Mouse (Mus musculus): ENCODE measurements around the gene Nop16. TPM values are rescaled to one million over a fixed set of nuclear protein-coding genes. Genes with fewer than 3 reads are reported as not detected.

The Nop16 gene
- 37.5 and 44.6 TPM in 2 replicates for total RNA-seq (2014; rRNA removed)
- 58.0 and 64.6 TPM in 2 replicates for polyA plus RNA-seq (2015; fragmentation: Nextera tagmentation; extraction: Ambion mirVana)

DNA sequence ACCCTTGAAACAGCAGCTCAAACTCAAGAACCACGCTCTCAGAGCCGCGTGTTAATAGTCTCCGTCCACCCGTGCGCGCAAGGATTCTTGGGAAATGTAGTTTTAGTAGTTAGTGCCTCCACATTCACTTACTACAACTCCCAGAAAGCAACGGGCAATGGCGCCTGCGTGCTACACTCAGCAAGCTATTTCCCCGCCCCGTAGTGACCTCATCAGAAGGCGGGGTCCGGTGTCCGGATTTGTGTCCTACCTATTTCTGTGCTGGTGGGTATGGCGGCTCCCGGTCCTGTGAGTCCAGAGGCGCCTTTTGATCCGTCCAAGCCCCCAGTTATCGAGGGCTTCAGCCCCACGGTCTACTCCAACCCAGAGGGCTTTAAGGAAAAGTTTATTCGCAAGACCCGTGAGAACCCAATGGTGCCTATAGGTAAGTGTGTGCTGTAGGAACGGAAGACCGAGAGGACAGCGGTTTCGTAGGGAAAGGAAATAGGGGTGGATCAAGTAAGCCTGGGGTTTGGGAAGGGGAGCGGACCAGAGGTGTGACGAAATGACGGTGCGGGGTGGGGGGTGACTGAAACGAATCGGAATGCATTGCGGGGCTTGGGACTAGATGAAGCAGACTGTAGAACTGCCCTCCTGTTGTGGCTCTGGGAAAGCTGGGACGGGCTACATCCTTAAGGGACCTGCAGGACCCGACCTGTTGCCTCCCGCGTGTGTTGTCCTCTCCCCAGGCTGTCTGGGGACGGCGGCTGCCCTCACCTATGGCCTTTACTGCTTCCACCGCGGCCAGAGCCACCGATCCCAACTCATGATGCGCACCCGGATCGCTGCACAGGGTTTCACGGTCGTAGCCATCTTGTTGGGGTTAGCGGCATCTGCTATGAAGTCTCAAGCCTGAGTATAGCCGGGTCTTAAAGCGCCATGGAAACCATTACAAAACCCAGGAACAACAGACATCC is at the start of gene Nop16, which contains the start of gene Higd2a:
Gene Nop16 (minus strand): TSS at position 95 of the 956 bp plus-strand sequence.
Gene Higd2a (plus strand): TSS at position 212 of the 956 bp plus-strand sequence.
- Histone ChIP-seq H3K4me1 (ENCODE audit: insufficient read depth) (peaks cover 9% of the 10 kb centered on the region; the same call in 1 of the 2 replicates), H3K36me3 (ENCODE audit: insufficient read depth) (peaks cover 33% of the 10 kb centered on the region), H3K27me3 (ENCODE audit: insufficient read depth, low read length) (no peaks in the 10 kb centered on the region), H3K27ac (ENCODE audit: low read depth, low read length) (peak within 1 kb of the TSS; percentile 90), H3K4me2 (ENCODE audit: low read depth) (peak within 1 kb of the TSS; percentile 74), H3K9ac (peak within 1 kb of the TSS; percentile 79), H3K9me3 (ENCODE audit: low read length) (no peaks in the 10 kb centered on the region), H3K4me3 (ENCODE audit: low read depth, low read length) (peak within 1 kb of the TSS; percentile 62)
- peak; percentile 96 for ATAC-seq
- no peak for TF ChIP-seq CTCF (IDR thresholded peaks at IDR 0.05; ENCODE audit: low read depth)
- WGBS, result 1% methylated on average over 51 of the region's 51 CpGs
- peak; percentile 98 for DNase-seq

- no peak overlapping the region for H3K9ac ChIP-seq
- no peak overlapping the region for H3K27ac ChIP-seq (ENCODE audit: low read depth, low read length)
- DNase-seq (no peak), ATAC-seq (no peak)
- no peaks in the 10 kb centered on the region for H3K4me1 ChIP-seq (ENCODE audit: insufficient read depth)
- H3K9me3 ChIP-seq (ENCODE audit: low read length), result no peaks in the 10 kb centered on the region
- WGBS, result 93% methylated on average over 3 of the region's 3 CpGs
- H3K36me3 ChIP-seq (ENCODE audit: insufficient read depth), result peaks cover 5% of the 10 kb centered on the region
- no peak overlapping the region for H3K4me3 ChIP-seq (ENCODE audit: low read depth, low read length)
- TF ChIP-seq CTCF (IDR thresholded peaks at IDR 0.05; ENCODE audit: low read depth), result no peak
- no peaks in the 10 kb centered on the region for H3K27me3 ChIP-seq (ENCODE audit: insufficient read depth, low read length)
- no peak overlapping the region for H3K4me2 ChIP-seq (ENCODE audit: low read depth)
These were observed 45.1 kb upstream of the Nop16 start for GRCm38 (mm10) chr13:54635011-54635410.

GRCm38 (mm10) chr13:54632731-54633277 is 42.9 kb upstream of the Nop16 start:
- DNase-seq (no peak), ATAC-seq (no peak)
- no peak overlapping the region for H3K4me2 ChIP-seq (ENCODE audit: low read depth)
- no peaks in the 10 kb centered on the region for H3K4me1 ChIP-seq (ENCODE audit: insufficient read depth)
- TF ChIP-seq CTCF (IDR thresholded peaks at IDR 0.05; ENCODE audit: low read depth), result no peak
- H3K36me3 ChIP-seq (ENCODE audit: insufficient read depth), result no peaks in the 10 kb centered on the region; the same call in 1 of the 2 replicates
- no peaks in the 10 kb centered on the region for H3K9me3 ChIP-seq (ENCODE audit: low read length)
- 59% methylated on average over 3 of the region's 3 CpGs for WGBS
- no peaks in the 10 kb centered on the region for H3K27me3 ChIP-seq (ENCODE audit: insufficient read depth, low read length)
- no peak overlapping the region for H3K9ac ChIP-seq
- no peak overlapping the region for H3K27ac ChIP-seq (ENCODE audit: low read depth, low read length)
- no peak overlapping the region for H3K4me3 ChIP-seq (ENCODE audit: low read depth, low read length)

DNA sequence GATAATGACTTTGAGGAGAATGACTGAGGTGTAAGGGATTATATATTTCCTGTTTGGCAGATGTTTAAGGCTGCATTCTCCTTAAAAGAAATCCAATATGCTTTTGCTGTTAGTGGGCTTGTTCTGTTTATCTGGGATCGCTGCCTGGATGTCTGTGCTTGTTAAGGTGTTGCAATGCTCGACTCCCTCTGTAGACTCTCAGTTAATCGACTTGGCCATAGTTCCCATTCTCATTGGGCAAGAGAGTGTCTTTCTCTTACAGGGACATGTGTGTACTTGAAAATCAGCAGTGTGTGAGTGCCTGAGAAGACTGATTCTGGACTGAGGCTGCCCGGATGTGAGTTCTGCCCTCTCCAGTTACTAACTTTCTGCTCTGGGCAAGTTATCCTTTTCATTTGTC is 39.2 kb upstream of the Nop16 start:
- Histone ChIP-seq H3K27me3 (ENCODE audit: insufficient read depth, low read length) (no peaks in the 10 kb centered on the region), H3K4me1 (ENCODE audit: insufficient read depth) (no peaks in the 10 kb centered on the region; the same call in 1 of the 2 replicates), H3K36me3 (ENCODE audit: insufficient read depth) (no peaks in the 10 kb centered on the region; the same call in 1 of the 2 replicates), H3K4me3 (ENCODE audit: low read depth, low read length) (no peak overlapping the region), H3K9me3 (ENCODE audit: low read length) (no peaks in the 10 kb centered on the region), H3K4me2 (ENCODE audit: low read depth) (no peak overlapping the region), H3K9ac (no peak overlapping the region), H3K27ac (ENCODE audit: low read depth, low read length) (no peak overlapping the region)
- ATAC-seq (no peak), DNase-seq (no peak)
- TF ChIP-seq CTCF (IDR thresholded peaks at IDR 0.05; ENCODE audit: low read depth), result no peak
- WGBS, result 92% methylated on average over 4 of the region's 4 CpGs

- no peaks in the 10 kb centered on the region for H3K9me3 ChIP-seq (ENCODE audit: low read length)
- peaks cover 3% of the 10 kb centered on the region; the same call in 1 of the 2 replicates for H3K27me3 ChIP-seq (ENCODE audit: insufficient read depth, low read length)
- H3K27ac ChIP-seq (ENCODE audit: low read depth, low read length), result peak overlapping the region; percentile 86
- H3K4me3 ChIP-seq (ENCODE audit: low read depth, low read length), result peak overlapping the region; percentile 88
- H3K9ac ChIP-seq, result peak overlapping the region; percentile 83
- peak overlapping the region; percentile 67 for H3K4me2 ChIP-seq (ENCODE audit: low read depth)
- DNase-seq (no peak), ATAC-seq (peak; percentile 36)
- WGBS, result 1% methylated on average over 27 of the region's 27 CpGs
- H3K36me3 ChIP-seq (ENCODE audit: insufficient read depth), result no peaks in the 10 kb centered on the region
- no peak for TF ChIP-seq CTCF (IDR thresholded peaks at IDR 0.05; ENCODE audit: low read depth)
- H3K4me1 ChIP-seq (ENCODE audit: insufficient read depth), result peaks cover 3% of the 10 kb centered on the region; the same call in 1 of the 2 replicates
These were observed 32.2 kb upstream of the Nop16 start for GRCm38 (mm10) chr13:54621960-54622521.

DNA sequence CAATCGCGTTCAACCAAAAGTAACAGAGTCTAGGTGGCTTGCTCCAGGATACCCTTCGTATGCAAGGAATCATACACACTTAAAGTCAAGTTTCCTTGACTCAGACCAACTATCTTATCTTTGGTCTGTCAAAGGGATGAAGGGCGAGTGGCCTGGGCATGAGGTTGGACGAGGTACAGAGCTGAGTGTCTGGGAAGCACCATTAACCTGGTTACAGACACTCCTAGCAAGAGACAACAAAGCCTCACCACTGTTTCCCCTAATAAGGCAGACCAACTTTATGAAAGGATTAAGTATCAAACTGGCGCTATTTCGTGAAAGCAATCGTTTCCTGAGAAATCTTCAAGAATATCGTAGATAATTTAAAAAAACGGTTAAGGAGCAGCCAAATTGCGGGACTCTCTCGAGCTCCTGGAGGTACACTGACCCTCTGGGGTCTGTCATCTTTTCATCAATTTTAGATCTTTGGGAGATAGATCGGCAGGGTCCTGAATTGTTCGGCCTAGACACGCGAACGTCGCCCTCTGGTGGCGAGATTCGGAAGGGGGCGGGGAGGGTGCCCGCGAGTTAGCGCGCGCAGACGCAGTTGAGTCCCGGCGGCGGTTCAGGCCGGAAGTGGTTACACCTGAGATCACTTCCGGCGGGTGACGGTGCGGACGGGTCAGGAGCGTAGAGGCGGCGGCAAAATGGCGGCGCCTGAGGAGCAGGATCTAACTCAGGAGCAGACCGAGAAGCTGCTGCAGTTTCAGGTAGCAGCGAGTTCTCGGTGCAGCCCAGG is 31.5 kb upstream of the Nop16 start, which contains the start of gene Faf2:
Gene Faf2 (plus strand): TSS at position 630 of the 778 bp plus-strand sequence.
- peak within 1 kb of the TSS; percentile 83 for H3K9ac ChIP-seq
- peak within 1 kb of the TSS; percentile 86 for H3K27ac ChIP-seq (ENCODE audit: low read depth, low read length)
- TF ChIP-seq CTCF (IDR thresholded peaks at IDR 0.05; ENCODE audit: low read depth), result peak; percentile 99
- no peaks in the 10 kb centered on the region for H3K9me3 ChIP-seq (ENCODE audit: low read length)
- peaks cover 3% of the 10 kb centered on the region; the same call in 1 of the 2 replicates for H3K27me3 ChIP-seq (ENCODE audit: insufficient read depth, low read length)
- H3K36me3 ChIP-seq (ENCODE audit: insufficient read depth), result no peaks in the 10 kb centered on the region
- peak within 1 kb of the TSS; percentile 88 for H3K4me3 ChIP-seq (ENCODE audit: low read depth, low read length)
- WGBS, result 11% methylated on average over 43 of the region's 44 CpGs
- DNase-seq (peak; percentile 99), ATAC-seq (peak; percentile 100)
- H3K4me1 ChIP-seq (ENCODE audit: insufficient read depth), result peaks cover 3% of the 10 kb centered on the region; the same call in 1 of the 2 replicates
- H3K4me2 ChIP-seq (ENCODE audit: low read depth), result peak within 1 kb of the TSS; percentile 67

Measured in forebrain, postnatal 0 days (tissue).